Mouse (Mus musculus) ovary, postnatal 14 days (tissue): ENCODE results near the gene Comt.
A peak's percentile ranks its signal among the peaks of the same experiment; 100 is the strongest.

ENCODE experiments used
- DNase-seq: peaks from one replicate; pipeline ENCODE4 v3.0.0; 2022; ENCODE audit warnings: low spot score

Comt gene

GRCm38 (mm10) chr16:18433341-18433920 lies 6.8 kb upstream of the Comt start:
- DNase-seq, result no peak

GRCm38 (mm10) chr16:18430641-18431212 lies 4.1 kb upstream of the Comt start:
- DNase-seq, result no peak

- DNase-seq, result no peak
Observed at GRCm38 (mm10) chr16:18429641-18430040, 3.0 kb upstream of the Comt start.

GRCm38 (mm10) chr16:18428516-18429042 lies 1.9 kb upstream of the Comt start:
- DNase-seq, result no peak

GRCm38 (mm10) chr16:18428011-18428515 lies 1.4 kb upstream of the Comt start:
- DNase-seq, result no peak

- DNase-seq, result peak; percentile 71
Observed at GRCm38 (mm10) chr16:18426215-18426791, 349 bp downstream of the Comt start, which contains the start of gene Txnrd2. TSS of gene Txnrd2 (plus strand) at chr16:18426384.

- no peak for DNase-seq
Observed at GRCm38 (mm10) chr16:18425475-18426214, 1.0 kb downstream of the Comt start.

GRCm38 (mm10) chr16:18424364-18425045 lies 2.1 kb downstream of the Comt start:
- DNase-seq, result no peak

GRCm38 (mm10) chr16:18423915-18424265 lies 2.8 kb downstream of the Comt start:
- no peak for DNase-seq

- DNase-seq, result no peak
Observed at GRCm38 (mm10) chr16:18423203-18423914, 3.3 kb downstream of the Comt start.

- DNase-seq, result no peak
Observed at GRCm38 (mm10) chr16:18420571-18420970, 6.1 kb downstream of the Comt start.

- DNase-seq, result no peak
Observed at GRCm38 (mm10) chr16:18419603-18420026, 7.0 kb downstream of the Comt start.

- DNase-seq, result no peak
Observed at GRCm38 (mm10) chr16:18418756-18419602, 7.7 kb downstream of the Comt start.

- no peak for DNase-seq
Observed at GRCm38 (mm10) chr16:18417491-18417890, 9.2 kb downstream of the Comt start.

- no peak for DNase-seq
Observed at GRCm38 (mm10) chr16:18416837-18417236, 9.8 kb downstream of the Comt start.

GRCm38 (mm10) chr16:18416094-18416761 lies 10.4 kb downstream of the Comt start:
- peak; percentile 48 for DNase-seq

- no peak for DNase-seq
Observed at GRCm38 (mm10) chr16:18413032-18413816, 13.4 kb downstream of the Comt start.

- DNase-seq, result no peak
Observed at GRCm38 (mm10) chr16:18411802-18412476, 14.7 kb downstream of the Comt start.
